Mouse (Mus musculus): ENCODE data around the gene Bicdl1. TPM values are rescaled to one million over a fixed set of nuclear protein-coding genes. Genes with fewer than 3 reads are reported as not detected.

The Bicdl1 gene
- total RNA-seq, 4 experiments from 2014 or later = 135 to 148 (median 139) TPM

GRCm38 (mm10) chr5:115726019-115726418 is 5.4 kb downstream of the Bicdl1 start:
- DNase-seq (ENCODE audit: low spot score in 2 of 2) = no peak

DNA sequence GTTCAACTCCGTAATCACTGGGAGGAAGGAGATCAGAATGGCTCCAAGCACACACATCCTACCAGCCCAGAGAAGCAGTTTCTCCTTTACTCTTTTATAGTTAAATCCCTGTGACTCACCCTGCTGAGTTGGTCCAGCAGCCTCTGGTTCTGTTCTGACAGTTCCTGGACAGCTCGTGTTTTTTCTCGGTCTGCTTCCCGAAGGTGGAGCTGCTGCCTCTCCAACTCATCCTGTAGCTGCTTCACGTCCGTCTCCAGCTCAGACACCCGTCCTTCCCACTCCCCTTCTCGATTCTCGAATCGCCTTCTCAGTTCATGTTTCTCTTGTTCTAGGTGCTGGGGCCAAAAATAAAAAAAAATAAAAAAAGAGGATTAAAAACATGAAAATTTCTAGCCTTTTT is 7.0 kb downstream of the Bicdl1 start:
- DNase-seq (ENCODE audit: low spot score in 2 of 2) = no peak

- DNase-seq (ENCODE audit: low spot score in 2 of 2) = no peak
Observed at GRCm38 (mm10) chr5:115722188-115722959, 9.0 kb downstream of the Bicdl1 start.

GRCm38 (mm10) chr5:115720761-115721160 is 10.7 kb downstream of the Bicdl1 start:
- no peak for DNase-seq (ENCODE audit: low spot score in 2 of 2)

GRCm38 (mm10) chr5:115717693-115718092 is 13.7 kb downstream of the Bicdl1 start:
- DNase-seq (ENCODE audit: low spot score in 2 of 2) = no peak

- DNase-seq (ENCODE audit: low spot score in 2 of 2) = no peak
Observed at GRCm38 (mm10) chr5:115717106-115717505, 14.3 kb downstream of the Bicdl1 start.

- DNase-seq (ENCODE audit: low spot score in 2 of 2) = no peak
Observed at GRCm38 (mm10) chr5:115716426-115716825, 15.0 kb downstream of the Bicdl1 start.

- no peak for DNase-seq (ENCODE audit: low spot score in 2 of 2)
Observed at GRCm38 (mm10) chr5:115714761-115715160, 16.7 kb downstream of the Bicdl1 start.

GRCm38 (mm10) chr5:115712487-115712886 is 18.9 kb downstream of the Bicdl1 start:
- no peak for DNase-seq (ENCODE audit: low spot score in 2 of 2)

DNA sequence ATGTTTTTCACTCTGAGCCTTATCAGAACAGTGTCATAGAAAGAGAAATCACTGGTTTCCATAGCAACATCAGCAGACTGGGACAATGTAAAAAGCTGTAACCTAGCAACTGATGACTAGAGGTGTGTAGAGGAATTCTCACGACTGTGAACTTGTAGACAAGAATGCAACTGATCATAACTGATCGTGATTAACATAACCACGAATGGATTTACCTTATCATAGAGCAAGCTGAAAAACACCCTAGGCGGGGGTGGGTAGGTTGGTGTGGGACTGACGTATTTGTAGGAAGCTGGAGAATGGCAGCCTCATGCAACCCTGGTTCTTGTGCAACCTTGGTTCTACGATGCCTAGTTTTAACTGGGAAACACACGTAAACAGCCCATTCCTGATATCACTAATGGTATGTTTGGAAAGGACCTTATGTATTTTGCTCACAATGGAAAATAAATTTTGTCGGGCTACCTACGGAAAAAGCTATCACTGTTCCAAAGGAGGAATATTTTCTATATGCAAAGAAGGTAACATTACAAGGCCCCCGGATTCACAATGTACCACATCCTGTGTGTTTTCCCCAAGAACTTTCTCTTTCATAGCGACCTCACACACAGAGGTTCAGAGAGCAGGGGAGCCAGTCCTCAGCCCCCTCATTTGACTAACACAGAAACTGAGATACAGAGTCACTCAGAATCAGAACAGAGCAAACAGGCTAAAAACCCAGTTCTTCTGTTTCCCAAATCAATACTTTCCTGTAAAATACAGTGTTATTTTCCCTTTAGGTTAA is 19.6 kb downstream of the Bicdl1 start:
- DNase-seq (ENCODE audit: low spot score in 2 of 2) = no peak

GRCm38 (mm10) chr5:115710171-115710570 is 21.2 kb downstream of the Bicdl1 start:
- DNase-seq (ENCODE audit: low spot score in 2 of 2) = no peak

DNA sequence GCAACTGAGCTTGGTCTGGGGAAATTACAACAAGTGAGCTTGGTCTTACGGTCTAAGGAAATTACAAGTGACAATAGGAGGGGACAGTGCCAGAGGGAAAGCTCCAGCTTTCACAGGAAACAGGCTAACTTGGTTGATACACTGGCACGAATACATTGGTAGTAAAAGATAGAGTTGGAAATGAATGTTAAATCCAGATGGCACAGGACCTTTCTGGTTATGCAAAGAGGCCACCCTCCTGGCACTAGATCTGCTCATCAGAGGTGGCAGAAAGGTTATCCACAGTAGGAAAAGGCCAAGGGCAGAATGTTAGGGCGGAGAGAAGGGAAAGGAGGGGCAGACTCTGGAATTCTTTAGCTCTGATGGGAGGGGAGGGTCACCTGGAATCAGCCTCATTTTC is 22.5 kb downstream of the Bicdl1 start:
- no peak for DNase-seq (ENCODE audit: low spot score in 2 of 2)

DNA sequence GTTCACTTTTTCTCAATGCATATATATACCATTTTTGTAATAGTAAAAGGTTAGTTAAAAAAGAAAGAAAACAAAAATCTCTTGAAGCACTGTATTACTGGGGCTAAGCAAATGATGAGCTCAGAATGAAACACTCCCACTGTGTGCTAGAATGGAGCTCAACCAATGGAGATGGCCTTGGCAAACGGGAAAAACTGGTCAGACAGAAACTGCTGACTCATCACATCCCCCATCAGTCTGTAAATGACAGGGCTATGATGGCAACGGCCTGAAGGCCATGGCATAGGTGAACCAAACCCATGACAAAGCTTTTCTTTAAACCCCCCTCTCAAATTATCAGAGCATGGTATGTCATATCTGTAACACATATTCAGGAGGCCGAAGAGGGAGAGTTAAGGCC is 29.4 kb downstream of the Bicdl1 start:
- no peak for DNase-seq (ENCODE audit: low spot score in 2 of 2)

GRCm38 (mm10) chr5:115701215-115701614 is 30.2 kb downstream of the Bicdl1 start:
- no peak for DNase-seq (ENCODE audit: low spot score in 2 of 2)

DNA sequence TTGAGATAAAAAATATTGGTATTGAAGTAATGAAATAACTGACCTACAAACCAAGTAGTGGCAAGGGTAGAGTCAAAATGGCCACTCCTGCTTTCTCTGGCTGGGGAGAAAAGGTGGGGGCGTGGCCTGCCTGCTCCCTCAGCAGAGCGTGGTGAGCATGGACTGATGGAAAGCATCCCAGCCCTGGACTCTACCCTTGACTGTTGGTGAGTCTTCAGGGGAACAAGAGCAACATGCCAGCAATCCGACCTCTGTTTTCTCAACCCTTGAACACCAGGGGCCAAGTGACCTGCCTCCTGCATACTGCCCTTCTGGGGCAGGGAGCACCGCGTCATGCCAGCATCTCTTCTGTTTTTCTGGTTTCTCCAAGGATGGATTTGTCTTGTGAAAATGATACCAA is 34.6 kb downstream of the Bicdl1 start:
- no peak for DNase-seq (ENCODE audit: low spot score in 2 of 2)

- no peak for DNase-seq (ENCODE audit: low spot score in 2 of 2)
Observed at GRCm38 (mm10) chr5:115695191-115695770, 36.1 kb downstream of the Bicdl1 start.

- no peak for DNase-seq (ENCODE audit: low spot score in 2 of 2)
Observed at GRCm38 (mm10) chr5:115693271-115693670, 38.1 kb downstream of the Bicdl1 start.

DNA sequence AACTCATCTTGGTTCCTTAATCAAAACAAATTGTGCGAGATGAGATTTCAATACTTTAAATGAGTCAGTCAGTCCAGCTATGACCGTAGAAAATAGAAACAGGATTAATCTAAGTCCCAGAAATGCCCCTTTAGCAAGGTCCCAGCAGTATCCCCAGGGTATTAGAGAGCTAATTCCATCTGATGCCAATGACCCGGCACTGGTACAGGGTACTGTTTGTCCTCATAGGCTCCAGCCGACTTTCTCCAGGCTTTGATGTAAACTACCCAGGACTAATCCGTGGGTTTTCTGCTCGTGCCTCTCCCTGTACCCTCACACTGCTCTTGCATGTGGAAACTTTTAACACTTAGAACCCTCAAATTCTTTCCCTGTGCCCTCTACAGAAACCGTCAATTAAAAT is 44.7 kb downstream of the Bicdl1 start:
- no peak for DNase-seq (ENCODE audit: low spot score in 2 of 2)

DNA sequence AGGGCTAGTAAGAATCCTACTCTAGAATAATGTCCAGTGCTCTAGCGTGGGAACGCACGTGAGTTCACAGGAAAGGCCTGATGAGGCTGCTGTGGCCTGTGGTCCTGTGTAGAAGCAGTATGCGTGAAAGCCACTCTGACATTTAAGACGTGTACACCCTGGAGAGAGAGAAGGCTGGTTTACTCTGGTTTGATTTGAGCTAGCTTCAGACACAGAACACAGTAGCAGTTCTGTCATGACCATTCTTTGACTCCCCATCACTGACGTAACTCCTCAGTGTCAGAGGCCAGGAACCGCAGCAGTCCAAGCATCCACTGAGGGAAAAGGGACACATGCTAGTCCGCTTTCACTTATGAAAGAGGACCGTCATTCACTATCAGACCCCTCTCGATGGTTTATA is 46.3 kb downstream of the Bicdl1 start:
- no peak for DNase-seq (ENCODE audit: low spot score in 2 of 2)

- no peak for DNase-seq (ENCODE audit: low spot score in 2 of 2)
Observed at GRCm38 (mm10) chr5:115671846-115672245, 59.6 kb downstream of the Bicdl1 start.

DNA sequence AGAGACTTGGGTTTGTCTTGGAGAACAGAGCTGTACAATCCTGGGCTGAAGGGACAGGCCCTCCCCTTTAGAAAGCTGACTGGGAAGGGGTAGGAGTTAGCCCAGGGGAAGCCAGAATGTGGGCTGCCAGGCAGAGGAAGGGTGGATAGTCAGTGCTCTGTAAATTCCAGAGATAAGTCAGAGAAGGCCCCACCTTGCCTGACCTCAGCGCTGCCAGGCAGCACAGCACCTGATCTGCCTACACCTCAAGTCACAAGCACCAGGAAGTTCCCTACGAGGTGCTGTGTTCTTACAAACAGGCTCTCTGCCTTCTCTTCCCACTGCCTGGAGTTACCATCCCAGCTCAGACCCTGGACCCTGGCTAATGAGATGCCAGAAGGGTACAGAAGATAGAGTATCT is 61.0 kb downstream of the Bicdl1 start:
- DNase-seq (ENCODE audit: low spot score in 2 of 2) = no peak

DNA sequence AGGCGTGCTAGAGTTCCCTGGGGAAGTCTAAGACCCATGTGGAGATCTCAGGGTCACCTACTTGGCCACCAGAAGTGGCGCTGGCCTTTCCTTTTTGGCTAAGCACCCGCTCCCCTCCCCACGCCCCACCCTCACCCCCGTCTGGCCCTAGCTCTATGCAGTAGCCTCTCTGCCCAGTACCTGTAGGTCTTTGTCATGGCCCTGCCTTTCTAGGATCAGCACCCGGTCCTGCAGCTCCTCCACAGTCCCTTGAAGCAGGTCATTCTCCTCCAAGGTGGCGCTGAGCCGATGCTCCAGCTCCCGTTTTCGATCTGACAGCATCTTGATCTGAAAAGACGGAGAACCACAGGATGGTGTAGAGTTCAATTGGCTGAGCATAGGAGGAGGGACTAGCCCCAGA is 61.4 kb downstream of the Bicdl1 start:
- DNase-seq (ENCODE audit: low spot score in 2 of 2) = no peak
